Mouse (Mus musculus): ENCODE measurements around the gene Cxcl2.

DNA sequence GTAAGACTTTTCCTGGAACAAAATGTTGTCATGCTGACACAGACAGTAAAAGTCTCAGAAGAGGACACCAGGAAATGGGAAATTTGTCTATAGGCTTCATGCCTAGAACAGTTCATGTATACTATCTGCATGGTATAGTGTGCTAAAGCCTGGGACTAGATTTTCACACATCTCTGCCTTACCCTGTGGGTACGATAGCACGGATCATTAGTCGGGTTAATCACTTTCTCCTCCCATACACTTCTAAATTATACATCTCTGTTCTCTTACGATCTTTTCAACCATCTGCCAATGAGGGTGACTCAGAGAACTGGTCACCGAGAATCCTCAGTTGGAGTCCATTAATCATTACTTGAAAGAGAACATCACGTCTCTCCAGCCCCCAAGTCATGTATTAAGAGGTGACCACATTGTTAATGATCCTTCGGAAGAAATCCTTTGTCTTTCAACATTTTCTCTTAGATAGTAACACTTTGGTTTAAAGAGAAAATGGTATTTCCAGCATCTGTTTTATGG lies 23.3 kb upstream of the Cxcl2 start:
- TF ChIP-seq CTCF (IDR thresholded peaks at IDR 0.05; ENCODE audit: borderline replicate concordance, insufficient read depth, low read length) = no peak
- no peak for TF ChIP-seq POLR2A (IDR thresholded peaks at IDR 0.05; ENCODE audit: low read depth, low read length)
